Mouse (Mus musculus) CH12F3 (cell line): ENCODE results near the gene Tmem207.

Experiments
- in situ Hi-C: fragments of 300-500 bp; cut with MboI; formaldehyde crosslinking; loops from 2 replicates; pipeline ENCODE4 v1.14.3; 2020; ENCODE audit warnings: low sequenced_read_pairs

Gene Tmem207

DNA sequence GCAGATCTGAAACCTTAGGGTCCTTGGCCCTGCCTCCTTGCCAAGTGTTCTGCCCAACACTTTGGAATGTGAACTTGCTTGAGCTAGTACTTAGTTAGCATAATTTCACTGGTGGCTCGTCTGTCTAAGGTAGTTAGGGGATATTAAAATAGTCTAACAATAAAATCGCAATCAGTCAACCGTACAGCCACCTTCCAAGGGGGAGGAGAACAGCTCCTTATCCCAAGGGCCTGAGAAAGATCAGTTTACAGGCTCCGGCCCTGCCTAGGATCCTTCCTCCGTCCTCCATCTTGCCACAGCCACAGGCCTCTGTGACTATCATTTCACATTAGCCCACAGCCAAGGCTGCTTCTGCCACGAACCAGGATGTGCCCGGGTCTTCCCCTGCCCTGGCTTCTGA lies 63.7 kb downstream of the Tmem207 start, which contains the start of gene Cldn16:
Gene Cldn16 (plus strand): TSS at position 301 of the 400 bp plus-strand sequence.
- in situ Hi-C loops: no loop called here

DNA sequence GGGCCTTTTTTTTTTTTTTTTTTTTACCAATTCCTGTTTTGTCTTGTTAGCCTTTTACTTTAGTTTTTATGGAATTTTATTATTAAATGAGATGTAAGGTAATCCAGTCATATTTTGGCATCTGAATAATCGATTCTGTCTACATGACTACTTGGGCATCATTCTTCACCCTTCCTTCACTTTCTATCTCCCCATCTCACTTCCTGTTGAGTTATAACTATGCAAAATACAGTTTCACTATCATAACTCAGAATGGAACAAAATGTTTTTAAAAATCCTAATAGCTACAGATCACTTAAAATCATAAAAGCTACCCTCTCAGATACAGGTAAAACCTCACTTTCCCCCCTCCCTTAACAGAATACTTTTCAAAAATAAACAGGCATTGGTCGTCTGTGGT lies 70.4 kb downstream of the Tmem207 start:
- in situ Hi-C loops: no loop called here

DNA sequence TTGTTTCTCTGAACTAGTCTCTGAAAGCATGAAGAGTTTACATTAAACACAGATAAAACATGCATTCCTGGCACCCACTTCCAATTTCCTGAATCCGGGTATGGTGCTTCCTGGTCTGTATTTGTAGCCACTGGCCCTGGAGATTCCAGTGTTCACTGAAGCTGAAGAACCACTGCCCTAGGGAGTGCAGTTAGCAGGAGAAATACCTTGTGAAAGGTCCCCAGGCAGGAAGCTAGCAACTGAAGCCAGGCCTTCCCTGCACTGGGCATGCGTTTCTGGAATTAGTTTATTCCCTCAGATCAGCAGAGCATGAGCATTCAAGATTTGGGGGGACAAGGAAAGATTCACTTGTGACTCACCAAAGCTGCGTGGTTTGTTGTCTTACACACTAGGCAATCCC lies 72.4 kb downstream of the Tmem207 start:
- in situ Hi-C loops: no loop called here
